Mouse (Mus musculus): Measurements from ENCODE around the gene Gdf10.

DNA sequence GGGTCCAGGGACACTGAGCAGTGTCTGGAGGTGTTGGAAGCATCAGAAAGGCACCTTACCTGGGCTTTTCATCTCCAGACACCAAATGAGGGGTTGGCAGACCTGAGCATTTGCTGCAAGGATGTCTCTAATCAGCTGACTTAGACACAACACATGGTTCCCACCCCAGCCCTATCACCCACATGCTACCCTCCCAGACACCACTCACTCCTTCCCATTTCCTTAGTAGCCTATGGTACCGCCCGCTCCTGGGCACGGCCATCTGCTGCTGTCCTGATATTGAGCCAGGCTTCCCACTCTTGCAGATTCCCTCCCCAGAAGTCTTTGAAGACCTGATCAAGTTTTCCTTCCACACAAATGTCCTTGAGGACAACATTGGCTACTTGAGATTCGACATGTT, 34.8 kb downstream of the Gdf10 start:
- no peak for TF ChIP-seq CTCF (IDR thresholded peaks at IDR 0.05; ENCODE audit: extremely low read depth, insufficient read depth, insufficient read length, insufficient replicate concordance)
- TF ChIP-seq POLR2A (IDR thresholded peaks at IDR 0.05; ENCODE audit: low read depth, low read length) = no peak

Data from spleen, adult 2 months (tissue).